Mouse (Mus musculus) CD4-positive, CD25-positive, alpha-beta regulatory T cell, adult 4 months (primary cell): ENCODE measurements around the gene Yju2. TPM values are rescaled to one million over a fixed set of nuclear protein-coding genes. Genes with fewer than 3 reads are reported as not detected.

ENCODE experiments used
- ATAC-seq: one replicate; pipeline ENCODE4 v1.8.0; 2017
- polyA plus RNA-seq, 2 experiments: library from polyadenylated mRNA; unstranded; fragments of 100-300 nt; shearing (Covaris generic); gene quantifications; one replicate each; pipeline ENCODE4 v1.2.1; 2017

The Yju2 gene
- polyA plus RNA-seq, 2 experiments from 2014 or later = 28.2 to 43.3 TPM

DNA sequence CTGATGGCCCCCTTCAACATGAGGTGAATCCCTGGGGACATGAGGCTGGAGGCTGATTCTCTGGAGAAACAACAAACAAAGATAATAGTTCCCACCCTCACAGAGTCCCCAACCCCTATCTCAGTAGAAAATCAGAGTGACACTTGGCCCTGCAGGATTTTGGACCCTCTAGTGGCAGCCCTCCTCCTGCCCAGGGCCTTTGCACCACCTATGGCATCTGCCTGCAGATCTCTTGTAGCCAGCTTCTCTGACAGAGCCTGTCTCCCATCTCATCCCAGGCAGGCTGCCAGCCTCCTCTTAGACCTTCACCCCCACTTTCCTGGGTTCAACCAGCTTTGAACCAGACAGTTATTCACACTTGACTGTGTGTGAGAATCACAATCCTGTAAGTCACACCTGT lies 1.9 kb downstream of the Yju2 start:
- ATAC-seq = no peak

- ATAC-seq = no peak
These were observed 2.7 kb downstream of the Yju2 start for GRCm38 (mm10) chr17:55961631-55962030.

GRCm38 (mm10) chr17:55963171-55963570 lies 4.3 kb downstream of the Yju2 start:
- no peak for ATAC-seq

- no peak for ATAC-seq
These were observed 5.6 kb downstream of the Yju2 start for GRCm38 (mm10) chr17:55964496-55964895.

DNA sequence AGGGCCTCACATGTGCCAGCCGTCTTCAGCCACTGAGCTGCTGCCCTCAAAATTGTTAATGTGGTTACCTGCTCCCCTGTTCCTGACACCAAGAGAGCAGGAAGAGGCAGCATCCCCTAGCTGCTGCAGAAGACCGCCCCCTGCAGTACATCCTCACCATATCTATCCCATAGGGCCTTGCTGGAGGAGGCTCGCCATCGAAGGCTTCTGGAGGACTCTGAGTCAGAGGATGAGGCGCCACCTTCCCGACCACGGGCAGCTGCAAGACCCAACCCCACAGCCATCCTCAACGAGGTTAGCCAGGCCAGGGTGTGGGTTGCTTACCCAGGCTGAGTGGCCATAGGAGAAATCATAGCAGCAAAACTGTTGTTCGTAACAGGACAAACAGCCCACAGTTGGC lies 6.1 kb downstream of the Yju2 start:
- no peak for ATAC-seq

- no peak for ATAC-seq
These were observed 8.3 kb downstream of the Yju2 start for GRCm38 (mm10) chr17:55967186-55967585.

- no peak for ATAC-seq
These were observed 9.3 kb downstream of the Yju2 start for GRCm38 (mm10) chr17:55968210-55968609.

GRCm38 (mm10) chr17:55969560-55969959 lies 10.7 kb downstream of the Yju2 start:
- ATAC-seq = no peak

DNA sequence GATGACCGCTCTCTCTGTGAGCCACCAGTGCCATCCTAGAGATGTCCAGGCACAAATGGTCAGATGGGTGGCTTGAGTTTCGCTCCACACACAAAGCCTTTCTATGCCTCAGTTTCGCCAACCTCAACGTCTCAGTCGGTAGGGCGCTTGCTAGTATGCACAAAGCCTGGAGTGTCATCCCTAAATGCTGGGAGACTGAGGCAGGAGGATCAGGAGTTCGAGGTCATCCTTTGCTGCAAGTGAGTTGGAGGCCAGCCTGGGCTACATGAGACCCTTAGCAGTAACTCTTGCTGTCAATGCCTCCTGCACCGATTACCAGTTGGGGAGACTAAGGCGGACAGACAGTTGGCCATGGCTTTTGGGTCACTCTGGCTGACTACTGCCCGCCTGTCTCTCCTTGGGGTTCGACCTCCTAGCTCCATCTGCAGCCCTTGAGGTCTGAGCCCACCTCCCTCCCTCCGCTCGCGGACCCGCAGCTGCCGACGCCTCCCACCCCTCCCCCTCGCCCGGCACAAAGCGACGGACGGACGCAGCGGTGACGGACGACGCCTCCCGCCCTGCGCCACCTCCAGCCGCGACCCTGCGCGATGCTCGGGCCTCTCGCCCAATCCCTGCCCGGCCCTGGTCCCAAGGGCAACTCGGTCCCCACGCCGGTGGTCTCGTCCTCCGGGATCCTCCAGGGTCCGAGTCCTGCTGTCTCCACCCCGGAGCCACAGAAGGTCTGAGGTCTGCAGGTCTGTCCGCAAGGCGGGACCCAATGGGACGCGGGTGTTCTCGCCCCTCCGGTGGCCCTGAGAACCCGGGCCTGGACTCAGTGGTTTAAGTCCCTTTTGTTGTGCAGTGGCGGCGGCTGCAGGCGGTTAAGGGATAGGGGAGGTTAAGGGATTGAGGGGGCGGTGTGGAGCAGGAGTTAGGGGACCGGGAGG lies 11.3 kb downstream of the Yju2 start, which contains the start of gene Shd:
Gene Shd (plus strand): TSS at position 502 of the 926 bp plus-strand sequence.
- ATAC-seq = no peak

DNA sequence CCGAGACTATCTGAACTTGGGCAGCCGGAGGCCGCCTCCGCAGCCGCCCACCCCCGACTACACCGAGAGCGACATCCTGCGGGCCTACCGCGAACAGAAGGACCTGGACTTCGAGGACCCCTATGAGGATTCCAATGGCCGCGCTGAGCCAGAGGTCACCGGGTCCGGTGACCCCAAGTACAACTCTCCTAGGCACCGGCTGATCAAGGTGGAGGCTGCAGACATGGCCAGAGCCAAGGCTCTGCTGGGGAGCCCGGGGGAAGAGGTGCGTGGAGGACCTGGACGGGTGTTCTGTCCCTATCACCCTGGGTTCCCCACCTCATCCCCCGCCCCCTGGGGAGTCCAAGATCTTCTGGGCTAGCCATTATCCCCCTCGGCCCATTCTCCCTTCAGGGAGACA lies 12.6 kb downstream of the Yju2 start:
- ATAC-seq = no peak

DNA sequence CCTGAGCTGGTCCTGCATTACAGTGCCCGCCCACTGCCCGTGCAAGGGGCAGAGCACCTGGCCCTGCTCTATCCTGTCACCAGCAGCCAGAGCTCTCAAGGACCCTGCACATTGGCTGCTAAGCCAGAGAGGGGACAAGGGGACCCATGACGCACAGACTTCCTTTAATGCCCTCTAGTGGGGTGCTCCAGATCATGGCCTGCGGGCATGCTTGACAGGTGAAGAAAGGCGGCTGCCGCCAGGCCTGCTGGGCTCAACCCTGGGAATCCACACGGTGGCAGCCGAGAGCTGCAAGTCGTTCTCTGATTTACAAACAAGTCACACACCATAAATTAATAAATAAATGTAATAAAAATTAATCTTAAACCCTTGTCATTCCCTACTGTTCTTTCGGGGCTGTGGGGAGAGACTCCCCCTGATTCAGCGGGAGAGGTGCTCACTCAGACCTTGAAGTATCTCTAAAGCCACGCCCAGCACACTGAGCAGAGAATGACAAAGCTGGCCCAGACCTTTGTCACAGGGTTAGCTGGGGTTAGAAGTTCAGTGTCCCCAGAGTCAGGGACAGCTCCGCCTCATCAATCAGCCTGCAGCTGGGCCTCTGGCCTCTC lies 17.5 kb downstream of the Yju2 start:
- ATAC-seq = peak; percentile 94

- ATAC-seq = no peak
These were observed 18.4 kb downstream of the Yju2 start for GRCm38 (mm10) chr17:55977301-55977700.

- no peak for ATAC-seq
These were observed 27.4 kb downstream of the Yju2 start, which contains the start of gene Fsd1 for GRCm38 (mm10) chr17:55986030-55986961. TSS of gene Fsd1 (plus strand) at chr17:55986509.

DNA sequence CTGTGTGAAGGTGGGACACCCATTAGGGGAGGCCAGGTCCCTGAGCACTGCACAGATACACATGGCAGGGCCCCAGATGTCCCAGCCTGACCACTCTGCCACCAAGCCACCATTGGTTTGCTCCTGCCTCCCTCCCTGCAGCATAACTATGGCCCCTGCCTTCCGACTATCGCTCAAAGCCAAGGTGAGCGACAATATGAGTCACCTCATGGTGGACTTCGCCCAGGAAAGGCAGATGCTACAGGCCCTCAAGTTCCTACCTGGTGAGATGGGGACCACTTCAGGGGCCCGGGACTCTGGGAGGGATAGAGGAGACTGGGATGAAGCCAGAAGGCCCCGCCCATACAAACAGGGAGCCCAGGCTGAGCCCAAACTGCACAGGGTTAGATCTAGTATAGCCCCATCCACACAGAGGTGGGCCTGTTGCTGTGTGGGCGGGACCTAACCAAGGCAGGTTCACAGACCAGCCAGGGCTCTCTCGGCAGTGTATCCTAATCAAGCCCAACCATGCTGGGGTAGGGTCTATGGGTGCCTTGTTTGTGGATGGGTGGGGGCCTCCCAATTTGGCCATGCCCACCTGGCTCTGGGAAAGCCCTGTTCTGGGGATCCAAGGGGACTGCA lies 31.5 kb downstream of the Yju2 start:
- ATAC-seq = no peak

DNA sequence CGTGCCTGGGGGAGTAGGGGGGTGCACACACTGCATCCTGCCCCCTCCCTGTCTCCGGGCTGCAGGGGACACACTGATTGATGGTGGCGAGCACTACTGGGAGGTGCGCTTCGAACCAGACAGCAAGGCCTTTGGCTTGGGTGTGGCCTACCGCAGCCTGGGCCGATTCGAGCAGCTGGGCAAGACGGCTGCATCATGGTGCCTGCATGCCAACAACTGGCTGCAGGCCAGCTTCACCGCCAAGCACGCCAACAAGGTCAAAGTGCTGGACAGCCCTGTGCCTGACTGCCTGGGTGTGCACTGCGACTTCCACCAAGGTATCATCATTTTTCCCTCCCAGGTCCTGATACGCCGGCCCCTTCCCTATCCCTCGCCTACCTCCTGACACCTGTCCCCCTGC lies 37.1 kb downstream of the Yju2 start:
- ATAC-seq = no peak

DNA sequence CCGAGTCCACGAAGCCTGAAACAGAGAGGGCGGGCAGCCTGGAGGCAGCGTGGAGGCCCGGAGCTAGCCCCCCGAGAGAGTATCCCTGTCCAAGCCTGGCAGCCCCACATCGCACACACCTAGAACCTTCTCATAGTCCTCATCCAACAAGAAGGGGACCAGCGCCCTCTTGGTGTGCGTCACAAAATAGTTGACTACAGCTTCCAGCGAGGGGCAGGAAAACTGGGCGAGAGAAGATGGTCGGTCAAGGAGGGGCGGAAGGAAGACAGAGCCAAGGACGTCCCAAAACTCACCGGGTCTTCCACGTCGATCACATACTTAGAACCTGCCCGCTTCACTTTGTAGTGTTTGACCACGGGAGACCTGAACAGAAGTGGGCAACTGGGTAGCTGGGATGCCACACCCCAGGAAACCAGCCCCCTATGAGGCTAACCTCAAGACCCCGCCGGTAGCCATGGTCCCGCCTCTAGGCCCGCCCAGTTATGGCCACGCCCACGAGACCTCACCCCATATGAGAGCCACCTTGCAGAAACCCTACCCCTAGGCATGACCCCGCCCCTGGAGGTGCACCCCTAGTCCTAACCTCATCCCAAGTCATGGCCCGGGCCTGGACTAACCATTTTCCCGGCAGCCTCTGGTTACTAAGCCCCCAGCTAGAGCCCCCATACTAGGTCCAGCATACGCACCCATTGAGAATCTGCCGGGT lies 41.0 kb downstream of the Yju2 start:
- no peak for ATAC-seq

DNA sequence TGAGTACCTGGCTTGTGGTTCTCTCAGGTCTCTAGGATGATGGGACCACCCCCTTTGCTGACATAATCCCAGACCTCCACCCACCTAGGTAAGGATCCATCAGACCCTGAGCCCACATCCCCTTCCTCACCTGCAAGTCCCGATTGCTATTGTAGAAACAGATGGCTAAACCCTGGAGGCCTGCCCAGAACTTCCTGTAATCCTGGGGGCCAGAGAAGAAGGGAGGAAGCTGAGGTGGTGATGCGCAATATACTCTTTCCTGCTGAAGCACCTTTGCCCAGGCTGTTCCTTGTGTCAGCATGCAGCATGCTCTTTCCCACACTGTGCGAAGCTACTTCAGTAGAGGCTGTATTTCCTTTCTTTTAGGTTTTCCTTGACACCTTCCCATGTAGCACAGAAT lies 44.1 kb downstream of the Yju2 start:
- ATAC-seq = no peak

DNA sequence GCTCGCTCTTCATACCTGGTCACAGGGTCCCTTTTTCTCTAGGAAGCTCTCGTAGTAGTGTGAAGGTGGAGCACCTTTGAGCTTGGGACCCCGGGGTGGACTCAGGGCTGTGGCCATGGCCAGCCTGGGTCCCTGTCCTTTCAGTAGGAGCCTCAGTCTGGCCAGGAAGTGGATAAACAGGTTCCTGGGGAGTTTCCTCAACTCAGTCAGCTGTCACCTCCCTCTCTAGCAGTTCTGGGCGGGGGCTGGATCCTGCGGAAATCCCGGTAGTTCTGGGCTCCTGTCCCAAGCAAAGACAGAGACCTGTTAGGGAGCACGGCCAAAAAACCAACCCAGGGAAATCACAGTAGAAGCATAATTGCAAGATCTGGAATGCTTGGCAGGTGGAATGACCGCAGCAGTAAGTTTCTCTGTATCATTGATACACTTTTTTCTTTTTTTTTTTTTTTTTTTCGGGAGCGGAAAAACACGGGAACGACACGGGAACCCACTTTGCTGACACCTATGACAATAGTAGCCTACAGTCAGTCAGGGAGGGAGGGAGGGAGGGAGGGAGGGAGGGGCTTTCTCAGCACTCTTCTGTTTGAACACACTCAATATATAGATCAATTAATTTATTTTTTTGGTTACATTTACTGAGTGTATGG lies 46.6 kb downstream of the Yju2 start, which contains the start of the genes Stap2 and Mpnd:
Gene Stap2 (minus strand): TSS at position 170 of the 647 bp plus-strand sequence.
Gene Mpnd (plus strand): TSS at position 297 of the 647 bp plus-strand sequence.
- no peak for ATAC-seq

DNA sequence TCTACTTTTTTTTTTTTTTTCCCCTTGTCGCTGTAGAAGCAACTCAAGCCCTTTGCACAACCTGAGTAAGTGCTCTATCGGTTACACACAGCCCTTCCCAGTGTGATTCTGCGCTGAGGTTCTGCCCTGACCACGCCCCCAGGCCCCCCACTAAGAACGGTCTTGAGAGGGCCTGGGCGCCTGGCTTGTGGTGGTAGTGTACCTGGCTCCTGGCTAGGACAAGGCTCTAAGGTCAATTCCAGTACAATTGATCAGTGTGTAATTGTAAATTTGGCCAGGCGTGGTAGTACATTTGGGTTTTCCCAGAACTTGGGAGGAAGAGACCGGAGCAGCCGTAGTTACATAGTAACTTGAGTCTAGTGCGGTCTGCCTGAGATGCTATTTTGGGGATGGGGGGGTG lies 48.1 kb downstream of the Yju2 start:
- ATAC-seq = no peak

- peak; percentile 3 for ATAC-seq
These were observed 48.8 kb downstream of the Yju2 start for GRCm38 (mm10) chr17:56007444-56008355.
